Mouse (Mus musculus) embryonic fibroblast, embryonic 13.5 days (primary cell): ENCODE data around the gene Akr1d1.

ENCODE experiments used
- CTCF ChIP-seq: IDR thresholded peaks from 2 replicates; pipeline ENCODE4 v1.5.1; 2011; ENCODE audit warnings: mild to moderate bottlenecking, control low read depth, low read length, moderate library complexity, borderline replicate concordance; ENCODE audit not compliant: insufficient read depth
- POLR2A ChIP-seq: IDR thresholded peaks from 2 replicates; pipeline ENCODE4 v1.6.1; 2011; ENCODE audit warnings: low read depth, mild to moderate bottlenecking, control low read depth, low read length, moderate library complexity

DNA sequence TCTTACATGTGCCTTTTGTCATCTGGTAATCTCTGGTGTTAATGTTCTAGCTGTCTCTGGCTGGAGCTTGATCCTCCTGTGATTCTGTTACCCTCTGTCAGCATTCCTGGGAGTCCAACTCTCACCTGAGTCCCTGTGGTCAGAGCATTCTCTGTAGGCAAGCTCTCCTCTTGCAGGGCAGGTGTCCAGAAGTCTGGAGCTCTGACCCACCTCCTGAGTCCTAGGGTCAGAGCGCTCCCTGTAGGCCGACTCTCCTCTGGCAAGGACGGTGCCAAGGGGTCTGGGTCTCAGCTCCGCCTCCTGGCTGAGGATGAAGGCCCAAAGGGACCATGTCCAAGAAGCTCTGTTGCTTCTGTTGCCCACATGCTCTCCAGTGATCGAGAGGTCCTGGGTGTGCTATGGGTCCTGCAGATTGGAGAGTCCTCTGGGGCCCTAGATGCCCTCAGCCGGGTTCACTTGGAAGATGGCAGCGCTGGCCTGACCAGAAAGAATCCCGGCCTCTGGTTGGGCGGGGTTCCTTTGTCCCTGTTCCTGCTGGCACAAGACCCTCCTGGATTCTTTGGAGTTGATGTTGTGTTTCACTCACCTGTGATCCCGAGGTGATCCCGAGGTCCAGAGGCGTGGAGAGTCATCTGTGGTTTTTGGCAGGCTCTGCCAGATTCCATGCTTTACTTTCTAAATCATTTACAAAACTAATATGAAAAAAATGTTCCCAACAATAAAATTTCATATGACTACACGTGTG is 9.2 kb upstream of the Akr1d1 start:
- TF ChIP-seq CTCF (no peak), POLR2A (no peak)
